10 mouse cellular contexts compared by ENCODE assay signal in the genomic region with DNA sequence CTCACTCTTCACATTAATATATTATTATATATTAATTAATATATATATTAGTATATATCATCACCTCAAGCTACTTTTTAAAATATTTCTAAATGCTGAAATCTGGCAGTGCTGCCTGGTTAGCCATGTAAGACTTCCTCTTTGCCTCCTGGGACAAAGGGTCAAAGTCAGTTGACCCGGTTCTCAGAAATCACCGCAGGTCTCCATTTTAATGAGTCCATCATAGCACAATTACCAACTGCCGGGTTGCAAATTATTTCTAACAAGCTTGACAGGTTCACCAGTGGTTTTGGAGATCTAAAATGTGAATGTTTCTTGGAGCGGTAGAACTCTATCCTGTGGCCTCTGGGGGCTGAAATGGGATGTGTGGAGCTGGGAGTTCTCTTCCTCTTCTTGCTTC. TPM values are rescaled to one million over a fixed set of nuclear protein-coding genes. Genes with fewer than 3 reads are reported as not detected.
A peak's percentile ranks its signal among the peaks of the same experiment; 100 is the strongest.
DNase-seq lines count a peak whose midpoint lies in the region; ATAC-seq lines count a peak whose summit lies in the region.
"Had no signal": no experiment of that assay in that cellular context is flagged by ENCODE, and none has a peak within 500 bp of the region (broad histone marks: within the 10 kb centered on the region; RNA-seq: fewer than 3 reads in every experiment).

No protein-coding gene starts in this region.

- DNase-seq in embryo, embryonic 10.5 days (ENCODE audit: low spot score) = peak; percentile 27
- DNase-seq in embryo, embryonic 10 days (ENCODE audit: low spot score) = no peak
- no peak for DNase-seq in lung, adult 18-20 months
- DNase-seq in limb, embryonic 10.5 days (ENCODE audit: low spot score) = no peak
- DNase-seq in cerebellum, postnatal 25 days = no peak
- DNase-seq in right cerebral cortex, postnatal 10 days (ENCODE audit: low spot score in 2 of 2) = no peak
- DNase-seq: lung, postnatal 14 days had no signal

- ATAC-seq in lung, embryonic 15.5 days (ENCODE audit: borderline replicate concordance, extremely low read depth, low FRiP score, low TSS enrichment) = no peak
- ATAC-seq in stomach, embryonic 14.5 days (ENCODE audit: insufficient number of reproducible peaks, insufficient read depth, low FRiP score, low read depth) = no peak

- H3K27me3 ChIP-seq in lung, embryonic 15.5 days = peaks cover 39% of the 10 kb centered on the region
- peaks cover 44% of the 10 kb centered on the region for H3K27me3 ChIP-seq in limb, embryonic 10.5 days (ENCODE audit: low read depth, poor library complexity, severe bottlenecking)
- peaks cover 15% of the 10 kb centered on the region; the same call in 1 of the 2 replicates for H3K27me3 ChIP-seq in stomach, embryonic 14.5 days (ENCODE audit: control insufficient read depth, insufficient read depth, low read length)

- H3K9me3 ChIP-seq in lung, embryonic 15.5 days = no peaks in the 10 kb centered on the region
- H3K9me3 ChIP-seq in limb, embryonic 10.5 days (replicated peaks) = no peaks in the 10 kb centered on the region
- no peaks in the 10 kb centered on the region for H3K9me3 ChIP-seq in stomach, embryonic 14.5 days (ENCODE audit: control insufficient read depth, low read depth, low read length)

- peak overlapping the region; percentile 61; the same call in 1 of the 2 replicates for H3K4me2 ChIP-seq in lung, embryonic 15.5 days
- peak overlapping the region; percentile 67 for H3K4me2 ChIP-seq in stomach, embryonic 14.5 days (replicated peaks; ENCODE audit: low read depth, low read length)

- H3K4me1 ChIP-seq in lung, embryonic 15.5 days = no peaks in the 10 kb centered on the region
- H3K4me1 ChIP-seq in limb, embryonic 10.5 days = peaks cover 34% of the 10 kb centered on the region
- H3K4me1 ChIP-seq in stomach, embryonic 14.5 days (ENCODE audit: control insufficient read depth, insufficient read depth, low read length) = no peaks in the 10 kb centered on the region

- no peak overlapping the region for H3K9ac ChIP-seq in lung, embryonic 15.5 days
- no peak overlapping the region for H3K9ac ChIP-seq in stomach, embryonic 14.5 days (replicated peaks; ENCODE audit: low read depth, low read length)

- no peaks in the 10 kb centered on the region for H3K36me3 ChIP-seq in lung, embryonic 15.5 days
- no peaks in the 10 kb centered on the region for H3K36me3 ChIP-seq in limb, embryonic 10.5 days
- H3K36me3 ChIP-seq in stomach, embryonic 14.5 days (ENCODE audit: control insufficient read depth, insufficient read depth, low read length) = no peaks in the 10 kb centered on the region

- H3K27ac ChIP-seq in lung, embryonic 15.5 days = no peak overlapping the region
- H3K27ac ChIP-seq in limb, embryonic 10.5 days = peak overlapping the region; percentile 82; the same call in 1 of the 2 replicates
- no peak overlapping the region for H3K27ac ChIP-seq in stomach, embryonic 14.5 days (ENCODE audit: low read length)

- H3K4me3 ChIP-seq in lung, embryonic 15.5 days = no peak overlapping the region
- peak overlapping the region; percentile 57 for H3K4me3 ChIP-seq in limb, embryonic 10.5 days
- H3K4me3 ChIP-seq in stomach, embryonic 14.5 days (ENCODE audit: low read depth, low read length) = no peak overlapping the region

- 21% methylated on average over 4 of the region's 4 CpGs for WGBS in lung, embryonic 15.5 days
- WGBS in limb, embryonic 10.5 days = 22% methylated on average over 4 of the region's 4 CpGs
- WGBS in stomach, embryonic 14.5 days = 32% methylated on average over 4 of the region's 4 CpGs

RNA-seq across cellular contexts. Expression of a gene that starts 1.8 kb away (rescaled TPM):
- polyA plus RNA-seq in lung, embryonic 15.5 days (2015; fragmentation: Nextera tagmentation; extraction: Ambion mirVana) = 0.11 TPM in 1 of 2 replicates, not detected in the other
- polyA plus RNA-seq in limb, embryonic 10.5 days (2016; fragmentation: Nextera tagmentation; extraction: Ambion mirVana) = 3.9 and 4.8 TPM in 2 replicates
- polyA plus RNA-seq in stomach, embryonic 14.5 days (2014; fragmentation: Nextera tagmentation; extraction: Ambion mirVana) = 0.19 and 0.24 TPM in 2 replicates

RNA-seq across cellular contexts. Expression of a gene that starts 35.6 kb away (rescaled TPM):
- not detected in 2 replicates for polyA plus RNA-seq in lung, embryonic 15.5 days (2015; fragmentation: Nextera tagmentation; extraction: Ambion mirVana)
- not detected in 2 replicates for polyA plus RNA-seq in limb, embryonic 10.5 days (2016; fragmentation: Nextera tagmentation; extraction: Ambion mirVana)
- polyA plus RNA-seq in stomach, embryonic 14.5 days (2014; fragmentation: Nextera tagmentation; extraction: Ambion mirVana) = 0.78 TPM in 1 of 2 replicates, not detected in the other
- polyA plus RNA-seq: brain, embryonic 14.5 days had no signal
